Mouse (Mus musculus): ENCODE measurements at regions not wholly inside any gene's neighbourhood (a gene's known extent, or its start where the extent isn't known, plus 50 kb on each side); places are given as distances from the start of the nearest gene placed in this dataset.

DNA sequence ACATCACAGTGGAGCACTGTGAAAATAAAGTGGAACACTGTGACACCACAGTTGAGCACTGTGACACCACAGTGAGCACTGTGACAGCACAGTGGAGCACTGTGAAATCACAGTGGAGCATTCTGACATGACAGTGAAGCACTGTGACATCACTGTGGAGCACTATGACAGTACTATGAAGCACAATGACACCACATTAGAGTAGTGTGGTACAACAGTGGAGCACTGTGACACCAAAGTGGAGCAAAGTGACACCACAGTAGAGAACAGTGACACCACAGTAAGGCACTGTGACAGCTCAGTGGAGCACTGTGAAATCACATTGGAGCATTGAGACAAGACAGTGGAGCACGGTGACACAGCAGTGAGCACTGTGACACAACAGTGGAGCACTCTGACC is 2739.5 kb upstream of the Gm8797 start:
- TF ChIP-seq CTCF (IDR thresholded peaks at IDR 0.05; ENCODE audit: low read depth) = no peak
- no peak for TF ChIP-seq EP300 (IDR thresholded peaks at IDR 0.05; ENCODE audit: low read depth)
